Mouse (Mus musculus): Measurements from ENCODE around the gene Tmem222.

Tmem222 gene

DNA sequence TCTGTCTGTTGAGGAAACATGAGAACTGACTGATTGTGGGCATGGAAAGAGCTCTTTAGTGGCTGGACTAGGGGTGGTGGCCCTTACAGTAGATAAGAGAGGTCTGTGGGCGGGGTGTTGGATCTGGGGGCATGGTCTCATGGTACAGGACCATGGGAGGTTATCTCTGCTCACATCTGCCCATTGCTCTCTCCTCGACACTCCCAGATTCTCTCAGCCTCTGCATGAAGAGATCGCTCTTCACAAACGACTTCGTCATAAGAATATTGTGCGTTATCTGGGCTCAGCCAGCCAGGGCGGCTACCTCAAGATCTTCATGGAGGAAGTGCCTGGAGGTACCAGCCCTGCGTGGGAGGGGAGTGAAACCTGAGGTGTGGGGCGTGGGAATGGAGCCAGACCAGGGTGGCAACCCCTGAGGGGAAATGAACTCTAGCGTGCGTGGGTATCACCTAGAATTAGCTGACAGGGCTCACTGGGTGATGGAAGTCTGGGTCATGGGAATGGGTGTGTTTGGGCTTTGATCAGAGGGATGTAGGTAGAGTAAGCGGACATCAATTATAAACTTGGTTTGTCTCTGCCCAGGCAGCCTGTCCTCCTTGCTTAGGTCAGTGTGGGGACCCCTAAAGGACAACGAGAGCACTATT lies 29.7 kb downstream of the Tmem222 start:
- ChIA-PET POLR2A (interaction anchor here in 3 of 4 experiments (0.6 to 2.5 kb wide), 7 partner anchors 9 to 43 kb away, joined by 3 to 10 read pairs (median 4); partner anchors contain the start of gene Tmem222 (in 1 of the 3)), CTCF (interaction anchor here in 3 of 4 experiments (0.6 to 5.5 kb wide), 5 partner anchors 9 to 177 kb away, joined by 3 to 21 read pairs (median 5); no protein-coding TSS in a partner anchor)

DNA sequence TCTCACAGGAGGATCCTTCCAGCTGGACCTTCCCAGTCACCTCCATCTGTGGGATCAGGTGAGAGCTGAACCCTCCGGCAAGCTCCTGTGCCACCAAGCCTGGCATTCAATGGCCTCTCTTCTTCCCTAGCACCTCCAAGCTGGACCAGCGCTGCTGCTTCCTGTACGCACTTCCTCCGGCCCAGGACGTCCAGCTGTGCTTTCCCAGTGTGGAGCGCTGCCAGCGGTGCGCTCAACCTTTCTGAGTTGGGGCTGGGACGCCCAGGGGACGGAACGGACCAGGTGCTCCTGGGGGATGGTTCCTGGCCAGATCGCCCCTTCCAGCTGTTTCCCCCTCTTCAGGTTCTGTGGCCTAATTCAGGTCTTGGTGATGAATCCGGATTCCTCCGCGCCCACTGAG lies 30.5 kb downstream of the Tmem222 start:
- CTCF ChIA-PET: interaction anchor here in 3 of 4 experiments (1.0 to 5.5 kb wide), 4 partner anchors 10 to 49 kb away, joined by 4 to 21 read pairs (median 5); no protein-coding TSS in a partner anchor
- POLR2A ChIA-PET: interaction anchor here in 2 of 4 experiments (0.5 to 2.5 kb wide), 7 partner anchors 10 to 715 kb away, joined by 3 to 10 read pairs (median 3); partner anchors contain the start of gene Tmem222 (in 1 of the 2)

DNA sequence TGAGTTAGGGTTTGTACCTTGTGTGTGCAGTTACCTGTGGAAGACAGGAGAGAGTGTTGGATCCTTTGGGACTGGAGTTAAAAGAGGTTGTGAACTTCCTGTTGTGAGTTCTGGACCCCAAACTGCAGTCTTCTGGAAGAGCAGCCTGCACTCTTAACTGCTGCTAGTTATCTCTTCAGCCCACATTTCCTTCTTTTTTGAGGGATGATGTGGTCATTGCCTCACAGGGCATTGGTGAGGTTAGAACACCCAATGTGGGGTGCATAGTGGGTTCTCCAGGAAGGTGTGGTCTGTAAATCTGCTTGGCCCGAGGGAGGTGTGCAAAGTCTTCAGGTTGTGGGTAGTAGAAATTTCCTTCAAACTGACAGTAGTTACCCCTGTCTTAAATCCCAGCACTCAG lies 33.3 kb downstream of the Tmem222 start:
- POLR2A ChIA-PET: no interaction called here

DNA sequence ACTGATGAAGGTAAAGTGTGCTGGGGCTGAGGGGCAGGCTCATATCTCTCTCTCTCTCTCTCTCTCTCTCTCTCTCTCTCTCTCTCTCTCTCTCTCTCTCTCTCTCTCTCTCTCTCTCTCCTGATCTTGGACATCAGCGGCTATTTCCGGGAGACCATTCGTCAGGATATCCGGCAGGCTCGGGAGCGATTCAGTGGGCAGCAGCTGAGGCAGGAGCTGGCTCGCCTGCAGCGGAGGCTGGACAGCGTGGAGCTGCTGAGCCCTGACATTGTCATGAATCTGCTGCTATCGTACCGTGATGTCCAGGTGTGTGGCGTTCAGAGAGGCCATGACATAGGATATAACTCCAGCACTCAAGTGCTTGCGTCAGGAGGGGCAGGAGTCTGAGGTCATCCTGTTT lies 34.1 kb downstream of the Tmem222 start:
- POLR2A ChIA-PET: interaction anchor here in 2 of 4 experiments (0.5 to 0.7 kb wide), 4 partner anchors 16 to 225 kb away, joined by 3 to 6 read pairs (median 4); no protein-coding TSS in a partner anchor
- CTCF ChIA-PET: interaction anchor here in 2 of 4 experiments (0.6 to 0.7 kb wide), 2 partner anchors 16 to 54 kb away, joined by 4 to 6 read pairs; no protein-coding TSS in a partner anchor

More for the DNA sequence above, 33.3 kb downstream of the Tmem222 start:
- CTCF ChIA-PET: no interaction called here

DNA sequence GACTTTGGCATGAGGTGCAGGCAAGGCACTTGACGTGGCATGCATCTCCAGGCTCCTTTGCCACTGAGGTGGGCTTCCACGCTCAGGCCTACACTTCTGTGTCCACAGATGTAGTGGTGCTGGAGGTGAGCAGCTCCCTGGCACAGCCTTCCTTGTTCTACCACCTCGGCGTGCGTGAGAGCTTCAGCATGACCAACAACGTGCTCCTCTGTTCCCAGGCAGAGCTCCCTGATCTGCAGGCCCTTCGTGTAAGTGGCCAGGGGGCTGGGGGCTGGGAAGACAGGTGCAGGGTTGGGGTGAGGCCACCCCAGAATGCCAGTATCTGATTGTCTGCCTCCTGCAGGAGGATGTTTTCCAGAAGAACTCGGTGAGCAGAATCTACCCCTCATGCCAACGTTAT lies 34.9 kb downstream of the Tmem222 start:
- ChIA-PET CTCF (interaction anchor here in 2 of 4 experiments (0.5 to 2.5 kb wide), 6 partner anchors 8 to 400 kb away, joined by 3 to 21 read pairs (median 5); partner anchors contain the start of gene Ppp1r8 (in 1 of the 2)), POLR2A (interaction anchor here in 3 of 4 experiments (0.5 to 2.4 kb wide), 11 partner anchors 14 to 214 kb away, joined by 3 to 20 read pairs (median 4); partner anchors contain the start of genes Slc9a1 (in 1 of the 3) and Wdtc1 (in 1 of the 3))

DNA sequence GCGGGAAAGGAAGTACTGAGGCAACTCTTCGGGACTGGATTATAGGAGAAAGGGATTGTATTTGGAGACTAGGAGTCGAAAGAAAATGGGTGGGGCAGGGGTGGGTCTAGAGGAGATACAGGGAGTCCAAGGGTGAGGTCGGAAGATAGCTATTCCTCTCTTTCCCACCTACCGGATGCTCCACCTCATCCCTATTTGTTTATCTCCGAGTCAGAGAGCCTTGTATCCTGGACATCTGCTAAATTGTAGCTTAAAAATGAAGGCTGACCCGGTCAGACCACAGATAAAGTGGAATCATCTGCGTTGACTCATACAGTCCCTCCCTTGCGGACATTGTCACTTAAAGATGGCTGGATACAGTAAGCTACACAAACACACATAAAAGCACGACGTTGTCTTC lies 35.7 kb downstream of the Tmem222 start:
- POLR2A ChIA-PET: interaction anchor here (0.6 to 2.4 kb wide), 53 partner anchors 8 to 304 kb away, joined by 3 to 20 read pairs (median 4); partner anchors contain the start of genes Tmem222 (in 2 of the 4), Wdtc1 (in 2 of the 4), Ahdc1 (in 1 of the 4) and Cd164l2 (in 1 of the 4)
- CTCF ChIA-PET: interaction anchor here in 3 of 4 experiments (0.5 to 2.5 kb wide), 27 partner anchors 8 to 399 kb away, joined by 3 to 21 read pairs (median 4); partner anchors contain the start of genes Ppp1r8 (in 1 of the 3) and Tent5b (in 1 of the 3)

DNA sequence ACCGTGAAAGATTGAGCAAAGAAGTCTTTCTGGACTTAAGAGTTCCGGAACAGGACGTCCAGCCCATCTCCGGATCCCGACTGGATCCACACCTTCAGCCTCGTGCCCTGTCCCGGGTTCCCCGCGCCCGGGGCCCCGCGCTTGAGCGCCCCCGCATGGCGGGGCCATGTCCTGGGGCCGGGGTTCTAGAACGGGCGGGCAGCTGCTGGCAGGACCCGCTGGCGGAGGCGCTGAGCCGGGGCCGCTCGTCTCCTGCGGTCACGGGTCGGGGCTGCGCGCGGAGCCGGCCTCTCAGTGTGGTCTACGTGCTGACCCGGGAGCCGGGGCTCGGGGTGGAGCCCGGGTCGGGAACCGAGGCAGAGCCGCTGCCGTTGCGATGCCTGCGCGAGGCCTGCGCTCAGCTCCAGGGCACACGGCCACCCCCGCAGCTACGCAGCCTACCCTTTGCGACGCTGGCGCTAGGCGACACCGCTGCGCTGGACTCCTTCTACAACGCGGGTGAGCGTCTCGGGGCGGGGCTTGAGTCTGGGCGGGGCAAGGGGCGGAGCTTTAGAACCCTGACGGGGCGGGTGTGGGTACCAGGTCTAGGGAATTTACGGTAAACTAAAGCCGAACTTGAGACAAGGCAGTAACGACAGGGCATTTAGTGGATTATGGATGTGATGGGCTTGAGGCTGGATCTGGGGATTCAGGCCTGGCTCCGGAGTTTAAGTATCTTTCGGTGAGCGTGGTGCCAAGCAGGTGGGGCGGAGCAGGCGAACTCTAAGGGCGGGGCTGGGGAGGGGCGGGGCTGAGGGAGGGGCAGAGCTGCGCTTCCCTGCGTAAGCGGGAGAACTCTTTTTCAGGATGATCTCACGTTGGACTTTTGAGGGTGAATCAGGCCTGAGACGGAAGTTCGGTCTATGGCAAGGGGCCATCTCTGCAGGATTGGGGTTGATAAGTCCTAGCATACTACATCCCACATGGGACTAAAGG lies 36.4 kb downstream of the Tmem222 start:
- POLR2A ChIA-PET: interaction anchor here (0.6 to 2.4 kb wide), 61 partner anchors 8 to 305 kb away, joined by 3 to 20 read pairs (median 4); partner anchors contain the start of genes Slc9a1 (in 2 of the 4), Tmem222 (in 2 of the 4), Wdtc1 (in 2 of the 4) and Ahdc1 (in 1 of the 4)
- CTCF ChIA-PET: interaction anchor here (0.5 to 2.5 kb wide), 33 partner anchors 8 to 842 kb away, joined by 3 to 21 read pairs (median 4); partner anchors contain the start of genes Sytl1 (in 2 of the 4) and Tent5b (in 1 of the 4)

DNA sequence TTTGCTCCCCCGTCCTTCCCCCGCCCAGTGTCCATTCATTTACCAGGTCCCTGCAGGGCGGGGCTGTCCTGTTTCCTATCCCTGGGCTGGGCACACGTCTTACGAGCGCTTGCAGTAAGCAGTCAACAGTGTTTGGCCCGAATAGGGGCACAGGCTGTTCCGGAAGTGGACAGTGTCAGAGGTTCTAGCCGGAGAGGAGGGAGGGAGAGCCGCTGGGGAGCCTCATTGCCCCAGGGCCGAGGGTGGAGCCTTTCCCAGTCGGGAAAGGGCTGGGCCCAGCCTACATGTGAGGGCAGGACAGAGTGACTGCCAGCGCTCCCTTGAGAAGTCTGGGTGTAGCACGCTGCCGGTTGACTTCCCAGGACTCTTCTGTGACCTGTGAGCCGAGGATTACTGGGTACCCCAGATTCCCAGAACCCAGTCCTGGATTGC lies 37.1 kb downstream of the Tmem222 start, which contains the start of gene Map3k6:
Gene Map3k6 (plus strand): TSS at position 329 of the 432 bp plus-strand sequence.
- ChIA-PET POLR2A (interaction anchor here in 3 of 4 experiments (0.6 to 2.4 kb wide), 20 partner anchors 10 to 281 kb away, joined by 3 to 16 read pairs (median 4); partner anchors contain the start of genes Slc9a1 (in 2 of the 3), Cd164l2 (in 1 of the 3) and Sytl1 (in 1 of the 3)), CTCF (interaction anchor here in 2 of 4 experiments (0.8 to 2.5 kb wide), 12 partner anchors 10 to 295 kb away, joined by 3 to 21 read pairs (median 6); partner anchors contain the start of gene Tent5b (in 1 of the 2))

DNA sequence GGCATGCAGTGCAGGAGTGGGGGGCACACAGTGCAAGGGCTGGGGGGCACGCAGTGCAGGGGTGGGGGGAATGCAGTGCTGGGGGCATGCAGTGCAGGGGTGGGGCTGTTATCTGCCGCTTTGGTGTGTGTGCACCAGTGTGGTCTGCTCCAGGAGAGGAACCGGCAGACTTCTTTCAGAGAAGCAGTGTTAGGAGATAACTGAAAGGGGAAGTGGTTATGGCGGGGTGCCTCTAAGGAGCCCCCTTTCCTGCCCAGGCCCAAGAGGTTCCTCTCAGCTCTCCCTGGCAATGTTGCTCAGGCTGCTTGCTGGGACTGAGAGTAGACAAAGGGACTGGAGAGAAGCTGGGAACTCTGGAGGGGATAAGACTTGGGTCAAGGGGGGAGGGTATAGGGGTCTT lies 39.7 kb downstream of the Tmem222 start:
- ChIA-PET POLR2A (no interaction called here), CTCF (interaction anchor here in 2 of 4 experiments (0.7 to 4.9 kb wide), 3 partner anchors 58 to 183 kb away, joined by 3 to 37 read pairs (median 5); no protein-coding TSS in a partner anchor)

DNA sequence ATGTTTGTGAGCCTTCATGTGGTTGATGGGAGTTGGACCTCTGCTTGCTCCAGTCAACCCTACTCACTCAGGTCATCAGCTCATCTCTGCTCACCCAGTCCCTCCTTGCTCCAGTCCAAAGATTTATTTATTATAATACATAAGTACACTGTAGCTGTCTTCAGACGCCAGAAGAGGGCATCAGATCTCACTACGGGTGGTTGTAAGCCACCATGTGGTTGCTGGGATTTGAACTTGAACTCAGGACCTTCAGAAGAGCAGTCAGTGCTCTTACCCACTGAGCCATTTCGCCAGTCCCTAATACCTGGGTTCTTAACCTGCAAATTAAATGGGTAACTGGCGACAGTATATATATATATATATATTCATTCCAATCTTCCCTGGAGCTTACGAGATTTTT lies 42.2 kb downstream of the Tmem222 start:
- ChIA-PET POLR2A (interaction anchor here in 2 of 4 experiments (0.7 to 1.9 kb wide), 3 partner anchors 58 to 434 kb away, joined by 3 to 8 read pairs (median 8); partner anchors contain the start of gene Wdtc1 (in 1 of the 2)), CTCF (interaction anchor here in 3 of 4 experiments (0.7 to 4.9 kb wide), 14 partner anchors 11 to 180 kb away, joined by 3 to 37 read pairs (median 6); partner anchors contain the start of gene Cd164l2 (in 1 of the 3))

DNA sequence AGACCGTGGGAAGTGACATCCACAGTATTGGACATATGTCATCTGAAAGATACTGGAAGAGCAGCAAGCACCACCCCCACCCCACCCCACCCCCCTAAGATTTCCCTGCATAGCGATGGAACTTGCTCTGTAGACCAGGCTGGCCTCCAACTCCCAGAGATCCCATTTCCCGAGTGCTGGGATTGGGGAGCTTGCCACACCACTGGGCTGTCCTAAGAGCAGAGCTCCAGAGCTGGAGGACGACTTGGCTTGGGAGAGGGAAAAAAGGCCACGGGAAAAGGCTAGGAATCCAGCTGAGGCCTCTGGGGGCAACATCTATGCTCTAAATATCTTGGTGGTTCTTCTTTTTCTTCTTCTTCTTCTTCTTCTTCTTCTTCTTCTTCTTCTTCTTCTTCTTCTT lies 42.8 kb downstream of the Tmem222 start:
- POLR2A ChIA-PET: interaction anchor here (0.6 to 1.9 kb wide), 4 partner anchors 118 to 1931 kb away, joined by 3 to 8 read pairs (median 6); partner anchors contain the start of gene Wdtc1 (in 1 of the 4)
- CTCF ChIA-PET: interaction anchor here in 3 of 4 experiments (0.6 to 4.9 kb wide), 19 partner anchors 11 to 266 kb away, joined by 3 to 37 read pairs (median 6); partner anchors contain the start of gene Cd164l2 (in 1 of the 3)

DNA sequence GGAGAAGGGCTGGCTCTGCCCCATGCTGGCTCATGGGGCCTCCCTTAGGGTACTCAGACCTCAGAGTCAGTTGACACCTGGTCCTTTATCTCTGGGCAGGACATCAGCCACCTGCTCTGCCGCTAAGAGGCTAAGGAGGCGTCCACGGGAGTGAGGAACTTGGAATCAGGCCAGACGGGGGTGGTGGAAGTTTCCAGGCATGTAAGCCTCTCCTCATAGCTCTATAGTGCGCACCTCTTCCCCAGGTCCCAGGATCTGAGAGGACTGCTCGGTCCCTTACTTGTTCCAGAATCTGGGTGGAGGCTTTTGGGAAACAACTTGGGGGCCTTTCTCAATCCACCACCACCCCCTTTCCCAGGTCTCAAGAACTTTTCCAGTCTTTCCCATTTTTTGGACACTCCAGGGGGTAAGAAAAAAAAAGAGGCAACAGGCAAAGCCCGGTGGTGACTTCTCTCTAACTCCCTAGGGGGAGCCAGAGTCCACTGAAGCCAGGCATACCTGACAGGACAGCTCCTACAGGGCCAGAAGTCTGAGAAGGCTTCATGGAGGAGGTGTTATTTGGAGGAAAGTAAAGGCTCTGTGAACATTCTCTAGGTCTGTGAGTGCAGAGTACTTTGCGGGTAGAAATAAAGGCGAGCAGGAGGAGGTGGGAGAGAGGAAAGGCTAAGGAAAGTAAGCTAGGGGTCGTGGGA lies 44.2 kb downstream of the Tmem222 start:
- POLR2A ChIA-PET: interaction anchor here in 3 of 4 experiments (0.6 to 1.4 kb wide), 15 partner anchors 8 to 886 kb away, joined by 3 to 11 read pairs (median 4); partner anchors contain the start of gene Tmem222 (in 1 of the 3)
- CTCF ChIA-PET: interaction anchor here (0.5 to 4.9 kb wide), 67 partner anchors 9 to 1366 kb away, joined by 3 to 37 read pairs (median 4); partner anchors contain the start of genes Cd164l2 (in 1 of the 4), Slc9a1 (in 1 of the 4), Tmem222 (in 1 of the 4) and Zdhhc18 (in 1 of the 4)

DNA sequence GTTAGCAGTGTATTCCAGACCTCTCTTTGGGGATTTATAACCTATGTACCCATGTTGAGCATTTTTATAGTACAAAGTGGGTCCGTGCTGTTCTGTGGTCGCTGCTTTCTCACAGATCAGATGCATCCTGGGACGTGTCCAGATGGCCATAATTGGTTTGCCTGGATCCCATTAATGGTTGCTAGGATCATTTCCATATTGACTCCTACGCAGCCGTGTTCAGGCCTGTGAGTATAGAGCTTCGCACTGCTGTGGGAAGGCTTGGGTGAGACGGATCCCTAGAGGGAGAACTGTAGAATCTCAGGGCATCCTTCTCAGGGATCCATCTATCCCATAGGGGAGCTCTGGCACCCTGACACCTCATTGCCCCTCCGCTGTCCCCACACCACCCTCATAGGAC lies 48.0 kb downstream of the Tmem222 start:
- POLR2A ChIA-PET: interaction anchor here in 3 of 4 experiments (0.5 to 1.6 kb wide), 9 partner anchors 9 to 790 kb away, joined by 3 to 6 read pairs (median 4); partner anchors contain the start of gene Map3k6 (in 1 of the 3)
- CTCF ChIA-PET: interaction anchor here in 2 of 4 experiments (0.6 to 1.4 kb wide), 5 partner anchors 19 to 296 kb away, joined by 3 to 14 read pairs (median 5); no protein-coding TSS in a partner anchor

DNA sequence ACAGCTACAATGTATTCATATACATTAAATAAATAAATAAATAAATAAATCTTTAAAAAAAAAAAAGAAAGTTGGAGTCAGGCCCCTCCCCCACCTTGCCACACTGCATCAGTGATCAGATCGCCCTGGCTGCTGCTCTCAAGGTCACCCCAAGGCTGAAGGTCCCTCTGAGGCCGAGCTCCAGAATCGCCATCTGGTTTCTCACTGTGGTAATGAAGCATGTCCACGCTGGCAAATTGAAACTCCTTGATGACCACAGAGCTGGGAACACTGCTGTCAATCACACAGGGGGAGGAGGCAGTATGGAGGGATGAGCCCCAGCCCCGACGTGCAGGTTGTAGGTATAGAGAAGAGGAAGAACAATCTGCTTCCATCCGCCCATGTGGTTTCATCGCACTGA lies 50.0 kb downstream of the Tmem222 start:
- ChIA-PET POLR2A (interaction anchor here in 3 of 4 experiments (0.6 to 1.4 kb wide), 7 partner anchors 14 to 234 kb away, joined by 3 to 5 read pairs (median 3); partner anchors contain the start of genes Tmem222 (in 1 of the 3) and Wdtc1 (in 1 of the 3)), CTCF (interaction anchor here in 3 of 4 experiments (0.7 to 2.3 kb wide), 7 partner anchors 13 to 205 kb away, joined by 3 to 7 read pairs (median 5); partner anchors contain the start of gene Map3k6 (in 1 of the 3))

DNA sequence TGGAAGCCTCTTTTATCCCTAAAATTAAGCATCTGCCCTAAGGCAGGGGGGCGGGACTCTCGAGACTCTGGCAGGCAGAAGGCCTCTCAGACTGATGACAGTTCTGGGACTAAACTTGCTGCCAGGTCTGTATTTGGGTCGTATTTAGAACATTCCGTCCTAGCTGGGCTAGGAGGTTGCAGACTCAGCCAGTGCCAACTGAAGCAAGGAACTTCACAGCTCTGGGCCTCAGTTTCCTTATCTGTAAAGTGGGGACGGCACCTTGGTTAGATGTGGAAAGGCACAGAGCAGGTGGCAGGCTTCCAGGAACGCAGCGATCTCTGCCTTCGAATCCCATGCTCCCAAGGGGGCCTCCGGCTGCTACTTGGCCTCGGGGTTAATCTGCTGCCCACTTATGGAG lies 51.5 kb downstream of the Tmem222 start:
- ChIA-PET POLR2A (interaction anchor here in 1 of 4 experiments (1.3 kb wide), 2 partner anchors 15 to 60 kb away, joined by 3 to 4 read pairs; no protein-coding TSS in a partner anchor), CTCF (interaction anchor here in 2 of 4 experiments (1.0 to 2.3 kb wide), 3 partner anchors 15 to 71 kb away, joined by 3 to 7 read pairs (median 5); no protein-coding TSS in a partner anchor)
